ENCODE assay signal across 7 mouse cellular contexts in genomic region chr1:180848511-180849241, GRCm38 (mm10). TPM values are rescaled to one million over a fixed set of nuclear protein-coding genes. Genes with fewer than 3 reads are reported as not detected.
A peak's percentile ranks its signal among the peaks of the same experiment; 100 is the strongest.
DNase-seq lines count a peak whose midpoint lies in the region; ATAC-seq lines count a peak whose summit lies in the region.

No protein-coding gene starts in this region.

- H3K4me3 ChIP-seq in megakaryocyte, embryonic 14.5 days (replicated peaks), result peak overlapping the region; percentile 91

- H3K9me3 ChIP-seq in megakaryocyte, embryonic 14.5 days, result no peaks in the 10 kb centered on the region

- ATAC-seq in inflammation-experienced regulatory T-cells, adult 6 months, result peak; percentile 11

- H3K36me3 ChIP-seq in megakaryocyte, embryonic 14.5 days (replicated peaks; ENCODE audit: low read length), result peaks cover 13% of the 10 kb centered on the region

- intact Hi-C loops in left cerebral cortex, postnatal 10 days (cut with DNase I), result no loop called here

- peak; percentile 64 for DNase-seq in adrenal gland, postnatal 10 days
- peak; percentile 41 for DNase-seq in embryo, embryonic 11 days
- DNase-seq in gastrocnemius, postnatal 25 days, result peak; percentile 70
- DNase-seq in left cerebral cortex, postnatal 10 days (ENCODE audit: extremely low spot score in 1 of 2, low spot score in 2 of 2), result peak; percentile 46 to 68
- DNase-seq in right cerebral cortex, postnatal 36 days (ENCODE audit: low spot score in 2 of 2), result peak; percentile 13 to 14

- H3K27me3 ChIP-seq in megakaryocyte, embryonic 14.5 days (replicated peaks), result no peaks in the 10 kb centered on the region

- H3K4me1 ChIP-seq in megakaryocyte, embryonic 14.5 days, result peaks cover 57% of the 10 kb centered on the region

RNA-seq across cellular contexts. Expression of gene Sde2, which starts 2.3 kb away (rescaled TPM):
- 10 to 100 TPM; 21.7 to 22.6 TPM for total RNA-seq in adrenal gland, postnatal 10 days (2021)
- 1 to 10 TPM; 7.5 TPM for total RNA-seq in gastrocnemius, postnatal 25 days (2021)
- 10 to 100 TPM; 33.8 to 42.9 (median 37.5) TPM for polyA plus RNA-seq in inflammation-experienced regulatory T-cells, adult 6 months (2017; shearing (Covaris generic))
- 10 to 100 TPM; 20.1 to 21.1 TPM for total RNA-seq in left cerebral cortex, postnatal 10 days (2021)
- 8.2 and 18.2 TPM in 2 replicates for polyA plus RNA-seq in megakaryocyte, embryonic 14.5 days (2012; ENCODE audit: insufficient read depth, low replicate concordance)

RNA-seq across cellular contexts. Expression of gene H3f3a, which starts 34.9 kb away (rescaled TPM):
- 100 to 1,000 TPM; 809 to 834 TPM for total RNA-seq in adrenal gland, postnatal 10 days (2021)
- 100 to 1,000 TPM; 350 to 362 TPM for total RNA-seq in gastrocnemius, postnatal 25 days (2021)
- 100 to 1,000 TPM; 553 to 843 (median 762) TPM for polyA plus RNA-seq in inflammation-experienced regulatory T-cells, adult 6 months (2017; shearing (Covaris generic))
- 100 to 1,000 TPM; 442 to 467 TPM for total RNA-seq in left cerebral cortex, postnatal 10 days (2021)
- 752 and 2,061 TPM in 2 replicates for polyA plus RNA-seq in megakaryocyte, embryonic 14.5 days (2012; ENCODE audit: insufficient read depth, low replicate concordance)

RNA-seq across cellular contexts. Expression of gene Lefty2, which starts 44.2 kb away (rescaled TPM):
- under 1 TPM; 0.48 to 1.00 TPM for total RNA-seq in adrenal gland, postnatal 10 days (2021)
- not detected for total RNA-seq in gastrocnemius, postnatal 25 days (2021)
- polyA plus RNA-seq in inflammation-experienced regulatory T-cells, adult 6 months (2017; shearing (Covaris generic)), result not detected
- total RNA-seq in left cerebral cortex, postnatal 10 days (2021), result 10 to 100 TPM; 10.9 to 12.4 TPM
- not detected in 2 replicates for polyA plus RNA-seq in megakaryocyte, embryonic 14.5 days (2012; ENCODE audit: insufficient read depth, low replicate concordance)

RNA-seq across cellular contexts. Expression of gene Pycr2, which starts 55.4 kb away (rescaled TPM):
- 10 to 100 TPM; 32.6 to 34.7 TPM for total RNA-seq in adrenal gland, postnatal 10 days (2021)
- 10 to 100 TPM; 12.4 to 14.1 TPM for total RNA-seq in gastrocnemius, postnatal 25 days (2021)
- polyA plus RNA-seq in inflammation-experienced regulatory T-cells, adult 6 months (2017; shearing (Covaris generic)), result 10 to 100 TPM; 39.9 to 46.0 (median 44.5) TPM
- total RNA-seq in left cerebral cortex, postnatal 10 days (2021), result 10 to 100 TPM; 25.3 to 27.8 TPM
- polyA plus RNA-seq in megakaryocyte, embryonic 14.5 days (2012; ENCODE audit: insufficient read depth, low replicate concordance), result 54.5 and 76.2 TPM in 2 replicates

Comparison
In these comparisons a context has a peak if more than half of its experiments do, and no peak if none do; other contexts are left out.
1. Peak in every context shown above with its lines: DNase-seq, ATAC-seq and H3K4me3 ChIP-seq.
2. DNase-seq: peak in every context shown above with its lines; median percentile 70 in gastrocnemius, postnatal 25 days; 64 in adrenal gland, postnatal 10 days; 57 in left cerebral cortex, postnatal 10 days; 41 in embryo, embryonic 11 days; 14 in right cerebral cortex, postnatal 36 days.
3. RNA of gene Lefty2, which starts 44.2 kb away (total RNA-seq): 10.9 to 12.4 TPM in left cerebral cortex, postnatal 10 days; 0.48 to 1.00 TPM in adrenal gland, postnatal 10 days and not detected in gastrocnemius, postnatal 25 days; every median in the first group is over 4 times any median in the second.